Mouse (Mus musculus) limb, embryonic 14.5 days (tissue): ENCODE results near the gene 2300009A05Rik. TPM values are rescaled to one million over a fixed set of nuclear protein-coding genes. Genes with fewer than 3 reads are reported as not detected.

Experiments
- ATAC-seq: fragments of 200-750 bp; cut with Nextera tagmentation; 2 replicates; pipeline ENCODE4 v1.8.0; 2017; ENCODE audit warnings: low read depth, moderate number of reproducible peaks, moderate TSS enrichment; ENCODE audit not compliant: low FRiP score
- DNase-seq: peaks from one replicate; pipeline ENCODE4 v3.0.0-alpha.2; 2015; ENCODE audit warnings: low spot score
- H3K27ac ChIP-seq: fragments of 300-500 bp; sonication (generic); replicated peaks from 2 replicates; pipeline ENCODE4 v1.5.1; 2014; ENCODE audit warnings: low read depth, mild to moderate bottlenecking, low read length, moderate library complexity, mixed read lengths
- H3K27me3 ChIP-seq: fragments of 300-500 bp; sonication (generic); 2 replicates; pipeline ENCODE4 v1.6.1; 2014; ENCODE audit warnings: low read length, mixed read lengths; ENCODE audit not compliant: control insufficient read depth, insufficient read depth
- H3K36me3 ChIP-seq: fragments of 300-500 bp; sonication (generic); 2 replicates; pipeline ENCODE4 v1.6.1; 2014; ENCODE audit warnings: mild to moderate bottlenecking, low read length, moderate library complexity, mixed read lengths; ENCODE audit not compliant: control insufficient read depth, insufficient read depth
- H3K4me1 ChIP-seq: fragments of 300-500 bp; sonication (generic); 2 replicates; pipeline ENCODE4 v1.6.1; 2014; ENCODE audit warnings: antibody characterized with exemption, low read length, mixed read lengths; ENCODE audit not compliant: control insufficient read depth, insufficient read depth
- H3K4me2 ChIP-seq: fragments of 300-500 bp; sonication (generic); replicated peaks from 2 replicates; pipeline ENCODE4 v1.6.1; 2014; ENCODE audit warnings: low read depth, mild to moderate bottlenecking, low read length, moderate library complexity; ENCODE audit not compliant: severe bottlenecking
- H3K4me3 ChIP-seq: fragments of 300-500 bp; sonication (generic); replicated peaks from 2 replicates; pipeline ENCODE4 v1.5.1; 2014; ENCODE audit warnings: low read length
- H3K9ac ChIP-seq: fragments of 300-500 bp; sonication (generic); 2 replicates; pipeline ENCODE4 v1.6.1; 2014; ENCODE audit warnings: mild to moderate bottlenecking, low read depth, low read length, moderate library complexity; ENCODE audit not compliant: severe bottlenecking
- H3K9me3 ChIP-seq: fragments of 300-500 bp; sonication (generic); 2 replicates; pipeline ENCODE4 v1.6.1; 2016; ENCODE audit warnings: low read length; ENCODE audit not compliant: control insufficient read depth
- POLR2A ChIP-seq: fragments of 200-500 bp; IDR thresholded peaks from 2 replicates; pipeline ENCODE4 v1.8.0; 2012; ENCODE audit warnings: inconsistent platforms, mild to moderate bottlenecking, moderate library complexity, borderline replicate concordance; ENCODE audit not compliant: insufficient read depth, insufficient read length; ENCODE audit errors: extremely low read depth
- WGBS: fragments of 180-500 bp; shearing (Covaris S2); extraction: QIAGEN DNeasy Blood & Tissue Kit; methylation state at CpG from one replicate; pipeline ENCODE4 v1.1.7; 2014; 5-methylcytosine and 5-hydroxymethylcytosine counted together
- polyA plus RNA-seq, 2 experiments: library from polyadenylated mRNA; depleted of rRNA in 1 of 2; stranded (reverse) in 1 of 2; unstranded in 1 of 2; fragments of >200 nt; fragmentation: Nextera tagmentation in 1 of 2; extraction: Ambion mirVana in 1 of 2; gene quantifications; 2 replicates each; pipeline versions ENCODE4 v1.2.1 to v1.2.3; 2012 to 2014

2300009A05Rik gene
- polyA plus RNA-seq (2012; rRNA removed) (23.0 and 40.7 TPM in 2 replicates), polyA plus RNA-seq (2014; fragmentation: Nextera tagmentation; extraction: Ambion mirVana) (38.1 and 41.0 TPM in 2 replicates)

DNA sequence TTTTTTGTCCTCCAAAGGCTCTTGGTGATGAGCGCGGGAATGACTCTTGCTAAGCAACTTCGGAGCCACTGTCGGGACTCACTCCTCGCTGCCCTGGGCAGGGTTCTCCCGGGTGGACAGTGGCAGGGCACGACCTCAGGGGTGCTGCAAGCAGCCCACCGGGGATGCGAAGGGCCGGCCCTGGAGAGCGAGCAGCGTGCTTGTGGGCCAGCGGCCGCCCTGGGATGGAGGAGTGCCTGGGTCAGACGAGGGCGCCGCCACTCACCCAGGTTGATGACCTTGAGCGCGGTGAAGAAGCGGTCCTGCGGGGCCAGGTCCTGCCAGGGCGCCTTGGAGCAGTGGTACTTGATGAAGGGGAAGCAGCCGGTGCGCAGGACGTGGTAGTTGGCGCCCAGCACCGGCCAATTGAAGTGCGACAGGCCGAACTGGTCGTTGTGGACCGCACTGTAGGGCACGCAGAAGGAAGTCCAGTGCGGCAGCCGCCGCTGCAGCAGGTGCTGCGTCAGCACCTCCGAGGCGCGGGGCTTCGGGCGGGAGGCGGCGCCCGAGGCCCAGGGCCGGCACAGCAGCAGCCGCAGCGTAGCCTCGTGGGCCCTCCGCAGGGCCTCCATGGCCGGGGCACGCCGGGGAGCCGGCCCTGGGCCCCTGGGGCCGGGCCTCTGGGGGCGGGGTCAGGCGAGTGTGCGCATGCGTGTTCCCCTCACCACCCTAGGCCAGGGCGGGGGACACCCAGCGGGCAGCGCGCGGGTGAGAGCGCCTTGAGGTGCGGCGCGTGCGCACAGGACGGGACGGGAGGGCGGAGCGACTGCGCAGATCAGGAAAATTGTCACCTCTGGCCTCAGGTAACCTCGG lies at the start of gene 2300009A05Rik:
TSS of gene 2300009A05Rik (minus strand) at position 636 of the 852 bp plus-strand sequence.
- Histone ChIP-seq H3K27me3 (no peaks in the 10 kb centered on the region), H3K27ac (no peak within 1 kb of the TSS; the same call in 1 of the 2 replicates), H3K4me3 (peak within 1 kb of the TSS; percentile 82), H3K4me1 (peaks cover 2% of the 10 kb centered on the region; the same call in 1 of the 2 replicates), H3K36me3 (no peaks in the 10 kb centered on the region), H3K9me3 (no peaks in the 10 kb centered on the region), H3K4me2 (peak within 1 kb of the TSS; percentile 61), H3K9ac (peak within 1 kb of the TSS; percentile 69)
- WGBS: 2% methylated on average over 43 of the region's 74 CpGs
- ATAC-seq: peak; percentile 91
- peak; percentile 86 for DNase-seq
- TF ChIP-seq POLR2A: 0 out of 2 replicates have a peak, but pooled peaks have one; percentile 45

- Histone ChIP-seq H3K4me2 (no peak overlapping the region), H3K9ac (no peak overlapping the region), H3K27me3 (no peaks in the 10 kb centered on the region), H3K9me3 (no peaks in the 10 kb centered on the region), H3K4me1 (no peaks in the 10 kb centered on the region), H3K27ac (no peak overlapping the region), H3K4me3 (no peak overlapping the region), H3K36me3 (no peaks in the 10 kb centered on the region)
- no peak for TF ChIP-seq POLR2A
- no peak for DNase-seq
- ATAC-seq: no peak
- WGBS: 80% methylated on average over 6 of the region's 6 CpGs
Observed at GRCm38 (mm10) chr9:63443695-63444094, 44.6 kb upstream of the 2300009A05Rik start.

- Histone ChIP-seq H3K36me3 (no peaks in the 10 kb centered on the region), H3K4me2 (no peak overlapping the region), H3K4me3 (no peak overlapping the region), H3K9ac (no peak overlapping the region), H3K27me3 (no peaks in the 10 kb centered on the region), H3K9me3 (no peaks in the 10 kb centered on the region), H3K4me1 (no peaks in the 10 kb centered on the region), H3K27ac (no peak overlapping the region)
- DNase-seq (no peak), ATAC-seq (no peak)
- 79% methylated on average over 1 of the region's 1 CpGs for WGBS
- TF ChIP-seq POLR2A: no peak
Observed at GRCm38 (mm10) chr9:63430652-63431051, 31.6 kb upstream of the 2300009A05Rik start.

DNA sequence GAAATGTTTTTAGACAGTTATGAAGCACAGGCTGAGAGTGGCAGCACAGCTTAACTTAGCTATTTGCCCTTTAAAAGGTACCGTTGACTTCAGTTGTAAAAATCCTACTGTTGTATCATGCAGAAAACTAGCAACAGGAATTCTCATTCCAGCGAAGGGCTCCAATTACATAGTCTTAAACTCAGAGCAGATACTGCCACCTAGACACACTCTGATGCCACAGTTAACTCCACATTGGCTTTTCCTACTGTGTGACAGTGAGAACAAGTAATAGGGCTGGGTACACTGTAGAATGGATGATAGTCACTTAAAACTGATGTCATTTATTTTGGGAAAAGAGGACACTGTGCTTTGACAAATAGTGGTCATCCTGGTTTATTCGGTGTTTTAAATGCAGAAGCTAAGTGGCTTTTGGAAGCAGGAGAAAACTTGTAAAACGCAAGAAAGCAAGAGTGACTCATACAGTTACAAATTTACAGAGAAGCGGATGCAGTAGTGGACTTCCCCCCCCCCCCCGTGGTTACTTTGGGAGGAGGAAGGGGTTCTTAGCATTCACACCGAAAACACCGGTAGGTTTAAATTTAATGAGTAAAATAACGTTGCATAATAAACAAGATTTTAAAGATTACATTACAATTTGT lies 22.2 kb upstream of the 2300009A05Rik start:
- no peak overlapping the region for H3K4me2 ChIP-seq
- no peak for ATAC-seq
- no peaks in the 10 kb centered on the region for H3K36me3 ChIP-seq
- no peaks in the 10 kb centered on the region for H3K4me1 ChIP-seq
- H3K9ac ChIP-seq: no peak overlapping the region
- WGBS: 34% methylated on average over 9 of the region's 9 CpGs
- H3K27ac ChIP-seq: no peak overlapping the region
- no peaks in the 10 kb centered on the region for H3K27me3 ChIP-seq
- DNase-seq: peak; percentile 26
- no peak for TF ChIP-seq POLR2A
- no peak overlapping the region for H3K4me3 ChIP-seq
- no peaks in the 10 kb centered on the region for H3K9me3 ChIP-seq

DNA sequence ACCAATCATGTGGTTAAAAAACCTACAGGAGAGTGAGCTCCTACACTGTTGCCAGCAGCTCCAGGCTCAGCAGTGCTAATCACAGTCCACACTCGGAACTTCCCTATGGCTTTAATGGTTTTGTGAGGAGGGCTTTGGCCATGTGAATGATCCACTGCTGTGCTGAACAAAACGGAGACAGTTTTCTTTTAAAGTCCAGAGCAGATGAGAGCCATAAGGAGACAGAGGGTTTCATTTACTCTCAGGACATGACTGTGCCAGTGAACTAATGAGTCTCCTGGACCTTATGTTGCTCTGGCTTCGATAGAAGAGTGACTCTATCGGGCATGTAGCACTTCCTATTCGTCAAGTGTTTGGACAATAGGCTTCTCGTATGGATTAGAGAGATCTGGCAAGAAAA lies 21.4 kb upstream of the 2300009A05Rik start:
- Histone ChIP-seq H3K9me3 (no peaks in the 10 kb centered on the region), H3K27ac (no peak overlapping the region), H3K27me3 (no peaks in the 10 kb centered on the region), H3K4me3 (no peak overlapping the region), H3K9ac (no peak overlapping the region), H3K4me1 (no peaks in the 10 kb centered on the region), H3K36me3 (no peaks in the 10 kb centered on the region), H3K4me2 (no peak overlapping the region)
- DNase-seq: no peak
- TF ChIP-seq POLR2A: no peak
- ATAC-seq: no peak
- WGBS: 43% methylated on average over 6 of the region's 6 CpGs
